Mouse (Mus musculus): ENCODE data around the gene Igfn1. TPM values are rescaled to one million over a fixed set of nuclear protein-coding genes. Genes with fewer than 3 reads are reported as not detected.
A peak's percentile ranks its signal among the peaks of the same experiment; 100 is the strongest.

Igfn1 gene
- total RNA-seq (2021), result 10 to 100 TPM in 1 of 2 experiments, 1 to 10 TPM in 1; 5.9 to 13.0 TPM
- long read RNA-seq, experiment 1, partial matches to known transcripts, result 8 of 11 reads
- long read RNA-seq, experiment 1, other reads (novel, unspliced or antisense), result 3 of 11 reads
- long read RNA-seq, experiment 2, partial matches to known transcripts, result 3 of 3 reads
- long read RNA-seq, experiment 2, other reads (novel, unspliced or antisense), result 0 of 3 reads

GRCm38 (mm10) chr1:136006292-136006748, at the start of gene Igfn1:
TSS of gene Igfn1 (minus strand) at chr1:136006342.
- DNase-seq, result no peak
- intact Hi-C loops (cut with DNase I; ENCODE audit: low total_unique reads), result no loop called here

DNA sequence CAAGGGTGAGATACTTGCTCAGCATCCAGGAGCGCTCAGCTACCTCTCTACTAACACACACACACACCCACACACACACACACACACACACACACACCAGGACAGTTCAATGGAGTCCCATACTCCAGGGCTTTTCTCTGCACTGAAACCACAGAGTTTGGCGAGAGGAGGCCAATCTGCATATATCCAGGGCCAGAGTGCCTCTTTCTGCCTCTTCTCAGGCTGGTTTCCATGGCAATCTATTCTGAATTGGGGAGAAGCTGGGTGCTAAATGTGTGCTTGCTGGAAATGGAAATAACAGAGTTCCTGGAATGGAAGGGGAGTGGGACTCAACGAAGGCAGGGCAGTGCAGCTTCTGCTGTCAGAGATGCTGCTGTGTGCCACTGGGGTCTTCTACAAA, 49.6 kb upstream of the Igfn1 start:
- intact Hi-C loops (cut with DNase I; ENCODE audit: low total_unique reads), result no loop called here
- no peak for DNase-seq

- DNase-seq, result peak; percentile 80
- intact Hi-C loops (cut with DNase I; ENCODE audit: low total_unique reads), result no loop called here
Measured at GRCm38 (mm10) chr1:136052547-136052946, 46.4 kb upstream of the Igfn1 start, which contains the start of gene Cacna1s. TSS of gene Cacna1s (plus strand) at chr1:136052750.

DNA sequence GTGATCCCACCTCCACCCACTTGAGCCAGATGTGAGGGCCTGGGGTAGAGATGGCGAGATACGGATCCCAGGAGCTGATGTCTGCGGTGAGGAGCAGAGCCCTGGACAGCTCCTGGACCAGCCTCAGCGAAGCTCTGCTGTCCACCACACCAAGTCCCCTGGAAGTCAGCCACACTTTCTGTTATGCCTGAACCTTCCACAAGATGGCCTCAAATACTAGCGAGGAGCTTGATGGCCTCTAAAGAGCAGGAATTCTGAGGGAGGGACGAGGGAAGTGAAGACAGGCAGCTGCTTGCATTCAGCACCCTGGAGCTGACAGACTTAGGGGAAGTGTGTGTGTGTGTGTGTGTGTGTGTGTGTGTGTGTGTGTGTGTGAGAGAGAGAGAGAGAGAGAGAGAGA, 45.3 kb upstream of the Igfn1 start:
- intact Hi-C loops (cut with DNase I; ENCODE audit: low total_unique reads), result no loop called here
- peak; percentile 80 for DNase-seq

- intact Hi-C loops (cut with DNase I; ENCODE audit: low total_unique reads), result no loop called here
Measured at GRCm38 (mm10) chr1:136051013-136051315, 44.8 kb upstream of the Igfn1 start.

DNA sequence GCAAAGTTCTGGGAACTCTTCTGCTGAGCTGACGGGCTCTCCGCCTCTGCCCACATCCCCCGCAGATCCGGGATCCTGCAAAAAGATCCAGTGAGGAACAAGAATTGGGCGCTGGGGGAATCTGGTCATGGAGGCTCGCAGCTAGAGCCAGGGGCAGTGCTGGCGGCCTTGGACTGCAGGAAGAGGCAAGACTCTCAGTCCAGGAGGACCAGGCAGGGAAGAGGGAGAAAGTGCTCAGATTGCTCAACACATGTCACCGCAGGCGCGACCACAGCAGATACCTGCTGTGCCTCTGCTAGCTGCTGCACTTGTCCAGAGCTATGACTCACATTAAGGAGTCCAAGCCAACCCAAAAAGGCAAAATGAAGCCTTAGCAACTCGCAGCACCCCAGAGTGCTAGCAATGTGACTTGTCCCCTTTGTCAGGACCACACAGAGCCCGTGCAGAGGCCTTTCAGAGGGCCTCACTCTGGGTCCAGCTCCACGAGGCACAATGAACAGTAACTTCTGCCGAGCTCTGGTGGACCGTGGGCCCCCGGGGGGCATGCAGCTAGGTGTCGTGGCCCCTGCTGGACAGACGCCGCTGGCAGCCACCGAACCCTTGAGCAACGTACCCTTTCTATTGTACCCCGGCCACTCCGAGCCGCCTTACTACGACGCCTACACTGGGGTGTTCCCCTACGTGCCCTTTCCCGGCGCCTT, 44.3 kb upstream of the Igfn1 start, which contains the start of gene Ascl5:
TSS of gene Ascl5 (plus strand) at position 493 of the 701 bp plus-strand sequence.
- DNase-seq, result no peak
- intact Hi-C loops (cut with DNase I; ENCODE audit: low total_unique reads), result no loop called here

More at GRCm38 (mm10) chr1:136051013-136051315, 44.8 kb upstream of the Igfn1 start:
- no peak for DNase-seq

- intact Hi-C loops (cut with DNase I; ENCODE audit: low total_unique reads), result loop anchor here (5.0 kb wide), 2 partner anchors 34 to 124 kb away; no protein-coding TSS in a partner anchor
- DNase-seq, result no peak
Measured at GRCm38 (mm10) chr1:136047894-136048293, 41.8 kb upstream of the Igfn1 start.

GRCm38 (mm10) chr1:136047432-136047831, 41.3 kb upstream of the Igfn1 start:
- intact Hi-C loops (cut with DNase I; ENCODE audit: low total_unique reads), result loop anchor here (5.0 kb wide), 2 partner anchors 35 to 125 kb away; no protein-coding TSS in a partner anchor
- DNase-seq, result no peak

DNA sequence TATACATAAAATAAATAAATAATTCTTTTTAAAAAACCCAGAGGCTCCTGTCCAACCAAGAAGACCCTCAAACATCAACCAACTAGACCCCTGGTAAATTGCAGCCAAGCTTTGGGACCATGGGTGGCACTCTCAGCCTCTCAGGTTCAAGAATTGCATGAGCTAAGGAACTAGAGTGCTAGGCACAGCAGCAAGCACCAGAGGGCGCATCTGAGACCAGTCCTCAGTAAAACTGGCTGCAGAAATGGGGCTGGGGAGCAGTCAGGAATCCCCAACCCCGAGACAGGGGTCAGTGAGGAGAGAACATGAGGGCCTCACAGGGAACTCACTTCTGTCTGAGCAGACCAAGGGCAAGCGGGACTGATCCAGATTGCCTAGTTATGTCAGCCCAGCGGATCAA, 39.6 kb upstream of the Igfn1 start:
- peak; percentile 47 for DNase-seq
- intact Hi-C loops (cut with DNase I; ENCODE audit: low total_unique reads), result loop anchor here (5.0 kb wide), 2 partner anchors 37 to 127 kb away; no protein-coding TSS in a partner anchor

DNA sequence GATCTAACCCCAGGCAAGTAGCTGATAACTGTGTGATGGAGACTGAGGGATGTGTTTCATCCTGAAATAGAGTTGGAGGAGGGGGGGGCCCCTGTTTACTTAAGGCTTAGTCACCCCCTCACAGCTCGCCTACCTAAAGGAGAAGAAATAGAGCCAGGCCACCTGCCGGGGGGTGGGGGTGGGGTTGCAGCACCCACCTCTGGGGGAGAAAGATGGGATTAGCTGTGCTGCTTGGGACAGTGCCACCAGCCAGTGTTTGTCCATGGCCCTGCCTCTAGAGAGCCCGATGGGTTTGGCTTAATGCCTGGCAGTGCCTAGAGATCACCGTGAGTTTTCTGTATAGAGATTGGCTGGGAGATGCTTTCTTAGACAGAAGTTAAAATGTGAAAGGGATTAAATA, 34.7 kb upstream of the Igfn1 start:
- intact Hi-C loops (cut with DNase I; ENCODE audit: low total_unique reads), result no loop called here
- no peak for DNase-seq

GRCm38 (mm10) chr1:136040452-136040851, 34.3 kb upstream of the Igfn1 start:
- intact Hi-C loops (cut with DNase I; ENCODE audit: low total_unique reads), result no loop called here
- DNase-seq, result no peak

GRCm38 (mm10) chr1:136038746-136039538, 32.8 kb upstream of the Igfn1 start:
- intact Hi-C loops (cut with DNase I; ENCODE audit: low total_unique reads), result no loop called here
- DNase-seq, result no peak

DNA sequence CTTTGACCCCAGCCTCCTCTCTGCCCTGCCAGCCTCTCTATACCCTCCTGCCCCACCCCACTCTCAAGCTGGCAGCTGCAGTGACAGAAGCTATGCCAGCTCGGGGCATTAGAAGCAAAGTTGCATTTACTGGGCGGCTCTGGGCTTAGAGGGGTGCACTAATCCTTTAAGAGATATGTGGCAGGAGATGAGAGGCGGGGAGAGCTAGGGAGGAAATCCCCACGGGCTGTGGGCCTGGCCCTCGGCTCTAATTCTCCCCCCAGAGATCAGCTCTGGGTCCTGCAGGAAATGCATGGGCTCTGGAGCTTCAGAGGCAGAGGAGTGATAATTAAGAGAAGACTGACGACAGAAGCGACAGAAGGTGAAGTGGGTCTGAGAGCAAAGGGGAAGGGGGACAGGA, 26.8 kb upstream of the Igfn1 start:
- DNase-seq, result no peak
- intact Hi-C loops (cut with DNase I; ENCODE audit: low total_unique reads), result no loop called here

GRCm38 (mm10) chr1:136031697-136032096, 25.6 kb upstream of the Igfn1 start:
- intact Hi-C loops (cut with DNase I; ENCODE audit: low total_unique reads), result no loop called here

DNA sequence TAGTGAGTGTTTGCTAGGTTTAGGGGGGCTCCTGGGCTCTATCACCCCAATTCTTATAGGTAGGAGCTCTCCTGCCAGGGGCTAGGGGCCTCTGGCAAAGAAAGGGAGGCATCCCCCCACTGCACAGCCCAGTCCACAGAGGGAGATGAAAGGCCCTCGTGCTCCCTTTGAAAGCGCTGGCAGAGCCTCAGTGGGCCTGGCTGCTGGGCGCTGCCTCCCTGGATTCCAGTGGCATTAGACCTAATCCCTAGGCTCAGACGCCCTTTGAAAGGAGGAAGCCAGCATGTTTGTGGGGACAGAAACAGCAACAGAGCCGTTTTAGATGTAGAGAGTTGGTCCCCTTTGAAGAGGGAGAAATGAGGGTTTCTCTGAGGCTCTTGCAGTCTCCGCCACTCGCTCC, 24.1 kb upstream of the Igfn1 start:
- intact Hi-C loops (cut with DNase I; ENCODE audit: low total_unique reads), result no loop called here
- no peak for DNase-seq

More at GRCm38 (mm10) chr1:136031697-136032096, 25.6 kb upstream of the Igfn1 start:
- DNase-seq, result no peak

DNA sequence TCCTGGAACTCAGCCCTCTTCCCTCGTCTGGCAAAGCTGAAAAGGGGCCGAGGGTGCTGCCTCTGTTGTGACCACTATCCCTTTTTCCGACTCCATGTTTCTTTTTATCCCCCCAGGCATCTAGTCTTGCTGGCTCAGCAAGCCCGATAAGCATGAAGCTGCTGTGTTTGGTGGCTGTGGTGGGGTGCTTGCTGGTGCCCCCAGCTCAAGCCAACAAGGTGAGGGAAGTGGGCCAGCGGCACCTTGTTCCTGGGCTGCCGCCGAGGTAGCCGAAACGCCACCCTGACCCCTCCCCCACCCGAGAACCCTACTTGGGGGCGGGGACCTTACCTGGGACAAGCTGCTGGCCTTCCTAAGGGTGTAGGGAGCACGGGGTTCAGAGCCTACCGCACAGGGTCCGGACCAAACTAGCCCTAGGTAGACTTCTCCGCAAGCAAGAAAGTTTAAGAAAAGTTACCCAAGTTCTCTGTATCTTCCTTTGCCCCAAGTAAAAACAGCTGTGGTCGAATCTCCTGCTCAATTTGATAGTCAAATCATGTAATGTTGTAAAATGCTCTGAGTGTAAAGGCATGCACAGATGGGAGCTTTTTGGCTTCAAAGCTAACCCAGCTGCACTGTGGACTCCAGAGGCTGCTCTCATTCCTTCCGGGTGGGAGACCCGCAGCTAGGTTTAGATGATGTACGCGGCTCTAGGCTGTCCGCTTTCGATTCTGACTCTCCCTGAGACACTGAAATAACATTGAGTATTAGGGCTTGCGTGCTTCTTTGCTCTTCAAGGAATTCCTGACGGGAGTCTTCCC, 12.4 kb upstream of the Igfn1 start:
- DNase-seq, result peak; percentile 22

GRCm38 (mm10) chr1:136017907-136018313, 11.8 kb upstream of the Igfn1 start:
- intact Hi-C loops (cut with DNase I; ENCODE audit: low total_unique reads), result no loop called here
- peak; percentile 91 for DNase-seq

More for the DNA sequence above, 12.4 kb upstream of the Igfn1 start:
- intact Hi-C loops (cut with DNase I; ENCODE audit: low total_unique reads), result no loop called here

GRCm38 (mm10) chr1:136017307-136017706, 11.2 kb upstream of the Igfn1 start:
- DNase-seq, result no peak
- intact Hi-C loops (cut with DNase I; ENCODE audit: low total_unique reads), result no loop called here

GRCm38 (mm10) chr1:136014796-136015502, 8.8 kb upstream of the Igfn1 start:
- intact Hi-C loops (cut with DNase I; ENCODE audit: low total_unique reads), result no loop called here

More at GRCm38 (mm10) chr1:136014796-136015502, 8.8 kb upstream of the Igfn1 start:
- DNase-seq, result no peak
